Mouse (Mus musculus): ENCODE measurements around the gene Zfp940.

GRCm38 (mm10) chr7:29890501-29890900 lies 37.0 kb upstream of the Zfp940 start:
- TF ChIP-seq CTCF (IDR thresholded peaks at IDR 0.05; ENCODE audit: control insufficient read depth, insufficient read depth, low read length) (no peak), POLR2A (IDR thresholded peaks at IDR 0.05; ENCODE audit: borderline replicate concordance, control insufficient read depth, low read depth, low read length) (no peak)

Measured in bone marrow, adult 2 months (tissue).